Mouse (Mus musculus): Measurements from ENCODE around the gene Ccl6. TPM values are rescaled to one million over a fixed set of nuclear protein-coding genes. Genes with fewer than 3 reads are reported as not detected.

The Ccl6 gene
- polyA plus RNA-seq, 1 experiment, result 2.8 TPM

DNA sequence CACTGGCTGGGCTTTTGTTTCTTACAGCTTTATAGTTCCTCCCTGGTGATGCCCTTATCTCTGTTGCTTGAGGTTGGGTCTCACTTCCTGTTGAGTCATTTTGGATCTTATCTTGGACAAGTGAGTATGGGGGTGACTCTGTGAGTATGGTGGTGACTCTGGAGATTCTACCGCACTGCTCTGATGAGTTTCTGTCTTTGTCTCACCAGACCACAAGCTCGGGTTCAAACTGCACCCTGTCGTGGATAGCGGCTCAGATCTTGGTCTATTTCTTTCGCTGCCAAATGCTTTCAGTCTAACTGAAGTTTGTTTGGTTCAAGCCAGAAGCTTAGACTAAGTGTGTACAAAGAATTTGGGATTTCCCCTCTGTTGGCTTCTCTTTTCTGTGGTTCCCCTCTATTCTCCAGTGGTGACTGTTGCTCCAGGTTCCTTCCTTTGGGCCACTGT lies 42.7 kb downstream of the Ccl6 start:
- no peak for TF ChIP-seq CTCF (IDR thresholded peaks at IDR 0.05; ENCODE audit: extremely low read depth, insufficient read depth, low read length)
- TF ChIP-seq POLR2A (IDR thresholded peaks at IDR 0.05; ENCODE audit: extremely low read depth, insufficient read depth, low read length), result no peak
- no peak overlapping the region for H3K27ac ChIP-seq (ENCODE audit: insufficient read depth, low read length)
- H3K4me3 ChIP-seq (ENCODE audit: insufficient read depth, low read length), result no peak overlapping the region
- H3K4me1 ChIP-seq (ENCODE audit: control insufficient read depth, insufficient read depth, low read length), result no peaks in the 10 kb centered on the region

DNA sequence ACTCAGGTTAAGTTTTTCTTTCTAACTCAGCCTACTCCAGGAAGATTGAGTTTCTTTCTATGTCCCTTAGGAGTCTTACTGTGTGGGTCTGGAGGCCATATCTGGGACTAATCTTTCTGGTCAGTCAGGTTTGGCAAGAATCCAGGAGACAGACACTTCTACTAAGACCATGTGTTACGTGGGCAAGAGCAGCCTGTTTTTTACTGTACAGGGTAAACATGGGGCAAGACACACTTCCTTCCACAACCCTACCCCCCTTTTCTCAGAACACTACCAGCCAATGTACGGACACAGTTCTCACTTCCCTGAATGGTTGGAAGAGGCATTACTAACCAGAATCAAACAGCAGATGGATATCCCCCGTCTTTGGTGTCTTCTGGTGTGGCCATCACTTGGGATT lies 48.7 kb downstream of the Ccl6 start:
- no peaks in the 10 kb centered on the region for H3K4me1 ChIP-seq (ENCODE audit: control insufficient read depth, insufficient read depth, low read length)
- TF ChIP-seq POLR2A (IDR thresholded peaks at IDR 0.05; ENCODE audit: extremely low read depth, insufficient read depth, low read length) (no peak), CTCF (IDR thresholded peaks at IDR 0.05; ENCODE audit: extremely low read depth, insufficient read depth, low read length) (no peak)

DNA sequence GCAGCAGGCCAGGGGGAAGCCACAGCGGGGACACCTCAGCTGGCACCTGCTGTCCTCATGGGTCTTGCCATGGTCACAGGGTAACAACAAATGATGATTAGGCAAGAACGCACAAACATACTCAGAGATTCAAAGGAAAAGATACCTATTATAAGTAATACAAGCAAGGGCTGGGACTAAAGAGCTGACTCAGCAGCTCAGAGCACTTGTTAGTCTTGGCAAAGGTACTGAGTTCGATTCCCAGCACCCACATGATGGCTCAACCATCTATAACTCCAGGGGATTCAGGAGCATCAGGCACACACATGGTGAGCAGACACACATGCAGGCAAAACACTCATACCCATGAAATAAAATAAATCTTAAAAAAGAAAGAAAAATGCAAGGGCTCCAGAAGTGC lies 51.5 kb downstream of the Ccl6 start:
- H3K4me3 ChIP-seq (ENCODE audit: insufficient read depth, low read length), result no peak overlapping the region
- no peak overlapping the region for H3K27ac ChIP-seq (ENCODE audit: insufficient read depth, low read length)
- TF ChIP-seq POLR2A (IDR thresholded peaks at IDR 0.05; ENCODE audit: extremely low read depth, insufficient read depth, low read length), result no peak
- no peak for TF ChIP-seq CTCF (IDR thresholded peaks at IDR 0.05; ENCODE audit: extremely low read depth, insufficient read depth, low read length)
- no peaks in the 10 kb centered on the region for H3K4me1 ChIP-seq (ENCODE audit: control insufficient read depth, insufficient read depth, low read length)

More for the DNA sequence above, 48.7 kb downstream of the Ccl6 start:
- no peak overlapping the region for H3K4me3 ChIP-seq (ENCODE audit: insufficient read depth, low read length)
- H3K27ac ChIP-seq (ENCODE audit: insufficient read depth, low read length), result no peak overlapping the region

DNA sequence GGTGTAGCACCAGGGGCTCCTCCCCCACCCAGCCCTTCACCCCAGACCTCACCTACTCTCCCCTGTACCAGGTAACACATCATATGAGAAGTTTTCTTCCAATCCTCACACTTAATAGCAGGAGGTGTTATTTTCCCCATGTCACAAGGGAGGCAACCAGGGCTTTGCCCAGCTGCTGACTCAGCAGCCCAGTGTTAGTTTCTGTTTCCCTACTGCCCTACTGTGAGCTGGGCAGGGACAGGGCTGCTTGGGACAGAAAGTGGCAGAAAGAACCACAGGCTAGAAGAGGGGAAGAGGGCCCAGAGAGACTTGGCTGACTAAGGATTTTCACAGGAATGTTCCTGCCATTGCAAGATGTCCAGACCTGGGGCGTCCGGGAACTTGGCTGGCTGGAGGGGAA lies 52.0 kb downstream of the Ccl6 start:
- H3K4me3 ChIP-seq (ENCODE audit: insufficient read depth, low read length), result no peak overlapping the region
- no peak for TF ChIP-seq CTCF (IDR thresholded peaks at IDR 0.05; ENCODE audit: extremely low read depth, insufficient read depth, low read length)
- no peak for TF ChIP-seq POLR2A (IDR thresholded peaks at IDR 0.05; ENCODE audit: extremely low read depth, insufficient read depth, low read length)
- no peak overlapping the region for H3K27ac ChIP-seq (ENCODE audit: insufficient read depth, low read length)
- H3K4me1 ChIP-seq (ENCODE audit: control insufficient read depth, insufficient read depth, low read length), result no peaks in the 10 kb centered on the region

DNA sequence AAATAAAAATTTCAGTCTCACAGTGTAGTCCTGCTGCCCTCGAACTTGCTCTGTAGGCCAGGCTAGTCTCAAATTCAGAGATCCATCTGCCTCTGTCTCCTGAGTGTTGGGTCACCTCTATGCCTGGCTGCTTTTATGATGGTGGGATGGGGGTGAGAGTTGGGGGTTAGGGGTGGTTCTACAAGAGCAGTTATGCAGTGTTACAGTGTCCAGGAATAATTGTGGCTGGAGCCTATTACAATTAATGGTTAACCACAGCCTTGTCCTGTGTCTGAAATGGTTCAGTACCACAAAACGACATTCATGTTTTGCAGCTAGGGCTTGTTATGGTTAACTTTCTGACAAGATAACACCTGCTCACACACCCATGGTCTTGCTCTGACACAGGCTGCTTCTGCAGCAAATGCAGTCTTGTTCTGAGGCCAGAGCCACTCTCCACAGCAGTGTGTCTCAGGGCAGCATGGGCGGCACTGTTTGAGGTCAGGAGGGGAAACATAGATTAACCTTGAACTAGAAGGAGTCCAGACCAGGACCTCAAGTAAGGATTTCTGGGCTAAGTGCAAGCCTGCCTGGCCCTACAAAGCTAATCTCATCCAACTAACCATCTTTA lies 54.1 kb downstream of the Ccl6 start:
- no peaks in the 10 kb centered on the region for H3K4me1 ChIP-seq (ENCODE audit: control insufficient read depth, insufficient read depth, low read length)
- H3K4me3 ChIP-seq (ENCODE audit: insufficient read depth, low read length), result no peak overlapping the region
- no peak overlapping the region for H3K27ac ChIP-seq (ENCODE audit: insufficient read depth, low read length)
- TF ChIP-seq CTCF (IDR thresholded peaks at IDR 0.05; ENCODE audit: extremely low read depth, insufficient read depth, low read length) (no peak), POLR2A (IDR thresholded peaks at IDR 0.05; ENCODE audit: extremely low read depth, insufficient read depth, low read length) (no peak)

Other genes with a start within 250 kb of the Ccl6 start
- 252 and 271 TPM in 2 replicates for gene Rasl10b, start 183.9 kb downstream of the Ccl6 start, polyA plus RNA-seq (2012; rRNA removed)
- 0.10 TPM in 1 of 2 replicates, not detected in the other for gene Gas2l2, start 163.6 kb downstream of the Ccl6 start, polyA plus RNA-seq (2012; rRNA removed)
- gene 1700020L24Rik, start 155.4 kb downstream of the Ccl6 start, polyA plus RNA-seq (2012; rRNA removed), result 0.75 and 0.95 TPM in 2 replicates
- gene Mmp28, start 130.0 kb downstream of the Ccl6 start, polyA plus RNA-seq (2012; rRNA removed), result 3.9 and 5.3 TPM in 2 replicates
- 43.0 and 50.8 TPM in 2 replicates for gene Taf15, start 120.0 kb downstream of the Ccl6 start, polyA plus RNA-seq (2012; rRNA removed)
- gene Heatr9, start 70.9 kb downstream of the Ccl6 start, polyA plus RNA-seq (2012; rRNA removed), result not detected in 2 replicates
- 0.58 and 1.0 TPM in 2 replicates for gene Ccl5, start 62.6 kb downstream of the Ccl6 start, polyA plus RNA-seq (2012; rRNA removed)
- 1.7 and 2.1 TPM in 2 replicates for gene Ccl9, start 14.5 kb downstream of the Ccl6 start, polyA plus RNA-seq (2012; rRNA removed)
- not detected in 2 replicates for gene Rpl9-ps1, start 52.5 kb upstream of the Ccl6 start, polyA plus RNA-seq (2012; rRNA removed)
- 0.76 and 0.84 TPM in 2 replicates for gene Ccl3, start 56.3 kb upstream of the Ccl6 start, polyA plus RNA-seq (2012; rRNA removed)
- gene Ccl4, start 69.5 kb upstream of the Ccl6 start, polyA plus RNA-seq (2012; rRNA removed), result 0.35 and 0.42 TPM in 2 replicates
- gene Wfdc17, start 110.9 kb upstream of the Ccl6 start, polyA plus RNA-seq (2012; rRNA removed), result 0.49 and 1.3 TPM in 2 replicates
- 4.2 and 5.8 TPM in 2 replicates for gene Wfdc18, start 115.9 kb upstream of the Ccl6 start, polyA plus RNA-seq (2012; rRNA removed)
- gene Wfdc21, start 153.9 kb upstream of the Ccl6 start, polyA plus RNA-seq (2012; rRNA removed), result not detected in 2 replicates
- 16.6 and 16.9 TPM in 2 replicates for gene Heatr6, start 160.6 kb upstream of the Ccl6 start, polyA plus RNA-seq (2012; rRNA removed)

Measured in cortical plate, adult 2 months (tissue).